Mouse (Mus musculus) T-helper 2 cell (primary cell): ENCODE measurements around the gene Il13.

Experiments
- in situ Hi-C: fragments of 300-600 bp; cut with MboI, MseI; formaldehyde crosslinking; loops from one replicate; pipeline ENCODE4 v1.15.1; 2025; ENCODE audit warnings: high pct_unique_total_duplicates

Il13 gene

DNA sequence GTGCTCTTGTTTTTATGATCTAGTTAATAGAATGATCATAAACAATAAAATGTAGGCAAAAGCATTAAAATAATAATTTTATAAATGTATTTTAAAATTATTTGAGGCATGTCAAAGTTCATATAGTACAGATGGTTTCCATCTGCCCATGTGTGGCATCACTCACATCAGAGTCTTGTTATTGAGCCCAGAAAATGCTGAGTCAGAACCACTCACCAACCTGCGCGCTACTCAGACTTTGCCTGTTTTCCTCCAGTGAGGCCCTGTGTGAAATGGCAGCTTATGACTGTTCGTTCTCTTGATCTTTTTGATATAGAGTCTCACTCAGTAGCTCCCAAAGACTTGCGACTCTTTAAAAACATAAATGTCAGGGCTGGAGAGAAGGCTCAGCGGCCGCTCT is 49.0 kb downstream of the Il13 start:
- in situ Hi-C loops = loop anchor here (5.0 to 10.0 kb wide), 2 partner anchors 37 to 149 kb away; no protein-coding TSS in a partner anchor

- in situ Hi-C loops = loop anchor here (5.0 to 10.0 kb wide), 2 partner anchors 37 to 150 kb away; no protein-coding TSS in a partner anchor
Observed at GRCm38 (mm10) chr11:53584849-53585248, 49.7 kb downstream of the Il13 start.

- in situ Hi-C loops = loop anchor here (10.0 kb wide), 1 partner anchor 152 kb away; no protein-coding TSS in a partner anchor
Observed at GRCm38 (mm10) chr11:53583151-53583550, 51.4 kb downstream of the Il13 start.
